Mouse (Mus musculus): ENCODE data around the gene Ttn. TPM values are rescaled to one million over a fixed set of nuclear protein-coding genes. Genes with fewer than 3 reads are reported as not detected.

Gene Ttn
- polyA plus RNA-seq, 1 experiment from 2014 or later = under 0.01 TPM

DNA sequence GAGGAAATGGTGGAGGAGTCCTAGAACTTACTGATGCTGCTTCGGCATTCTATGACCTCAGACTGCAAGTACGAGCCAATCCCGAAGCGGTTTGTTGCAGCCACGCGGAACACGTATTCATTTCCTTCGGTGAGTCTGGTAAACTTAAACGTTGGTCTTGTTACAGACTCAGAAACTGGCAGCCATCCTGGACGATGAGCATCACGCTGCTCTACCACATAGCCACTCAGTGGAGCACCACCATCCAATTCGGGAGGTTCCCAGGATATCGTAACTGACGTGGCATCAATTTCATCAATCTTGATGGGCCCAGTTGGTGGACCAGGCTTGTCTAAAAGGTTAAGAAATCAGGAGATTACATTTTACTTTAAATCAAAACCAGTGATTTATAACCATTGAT, 262.7 kb downstream of the Ttn start:
- no peak overlapping the region for H3K4me3 ChIP-seq
- DNase-seq (ENCODE audit: low spot score) = no peak
- peaks cover 9% of the 10 kb centered on the region; the same call in 1 of the 2 replicates for H3K9me3 ChIP-seq (replicated peaks)
- no peaks in the 10 kb centered on the region for H3K36me3 ChIP-seq
- H3K27ac ChIP-seq (replicated peaks) = no peak overlapping the region
- H3K4me1 ChIP-seq = no peaks in the 10 kb centered on the region
- 98% methylated on average over 14 of the region's 14 CpGs for WGBS
- no peaks in the 10 kb centered on the region for H3K27me3 ChIP-seq (ENCODE audit: low read depth, poor library complexity, severe bottlenecking)

DNA sequence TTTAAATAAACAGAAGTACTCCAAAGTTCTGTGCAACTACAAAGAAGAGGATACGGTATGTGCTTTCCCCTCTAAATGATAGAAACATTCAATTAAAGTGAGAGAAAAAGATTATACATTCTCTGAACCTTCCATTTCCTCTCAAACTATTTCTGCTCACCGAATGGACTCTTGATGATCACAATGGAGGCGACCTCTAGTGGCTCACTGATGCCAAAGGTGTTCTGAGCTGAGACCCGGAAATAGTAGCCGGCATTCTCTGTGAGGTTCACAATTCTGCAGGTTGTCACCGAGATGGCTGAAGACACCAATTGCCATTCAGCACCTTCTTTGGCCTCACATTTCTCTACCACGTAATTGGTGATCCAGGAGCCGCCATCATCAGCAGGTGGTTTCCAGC, 267.4 kb downstream of the Ttn start:
- WGBS = 76% methylated on average over 8 of the region's 8 CpGs
- no peaks in the 10 kb centered on the region for H3K27me3 ChIP-seq (ENCODE audit: low read depth, poor library complexity, severe bottlenecking)
- no peak overlapping the region for H3K4me3 ChIP-seq
- H3K9me3 ChIP-seq (replicated peaks) = peaks cover 27% of the 10 kb centered on the region
- peaks cover 16% of the 10 kb centered on the region for H3K36me3 ChIP-seq
- no peak for DNase-seq (ENCODE audit: low spot score)
- H3K4me1 ChIP-seq = no peaks in the 10 kb centered on the region
- H3K27ac ChIP-seq (replicated peaks) = no peak overlapping the region

DNA sequence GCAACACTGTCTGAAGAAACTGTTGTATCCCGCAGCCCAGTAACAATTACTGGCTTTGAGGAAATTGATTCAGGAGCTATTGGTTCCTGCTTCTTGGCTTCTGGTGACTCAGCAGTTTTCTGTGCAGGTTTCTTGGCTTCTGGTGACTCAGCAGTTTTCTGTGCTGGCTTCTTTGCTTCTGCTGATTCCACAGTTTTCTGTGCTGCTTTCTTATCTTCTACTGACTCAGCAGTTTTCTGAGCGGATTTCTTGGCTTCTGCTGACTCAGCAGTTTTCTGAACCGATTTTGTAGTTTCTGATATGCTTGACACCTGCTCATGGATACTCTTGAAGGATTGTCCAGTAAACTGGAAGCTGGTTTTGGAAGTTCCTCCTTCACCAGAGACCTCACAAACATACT, 273.8 kb downstream of the Ttn start:
- 90% methylated on average over 3 of the region's 3 CpGs for WGBS
- Histone ChIP-seq H3K4me3 (no peak overlapping the region), H3K27ac (replicated peaks) (no peak overlapping the region), H3K36me3 (peaks cover 25% of the 10 kb centered on the region), H3K4me1 (no peaks in the 10 kb centered on the region), H3K27me3 (ENCODE audit: low read depth, poor library complexity, severe bottlenecking) (no peaks in the 10 kb centered on the region), H3K9me3 (replicated peaks) (peaks cover 29% of the 10 kb centered on the region)
- DNase-seq (ENCODE audit: low spot score) = no peak

DNA sequence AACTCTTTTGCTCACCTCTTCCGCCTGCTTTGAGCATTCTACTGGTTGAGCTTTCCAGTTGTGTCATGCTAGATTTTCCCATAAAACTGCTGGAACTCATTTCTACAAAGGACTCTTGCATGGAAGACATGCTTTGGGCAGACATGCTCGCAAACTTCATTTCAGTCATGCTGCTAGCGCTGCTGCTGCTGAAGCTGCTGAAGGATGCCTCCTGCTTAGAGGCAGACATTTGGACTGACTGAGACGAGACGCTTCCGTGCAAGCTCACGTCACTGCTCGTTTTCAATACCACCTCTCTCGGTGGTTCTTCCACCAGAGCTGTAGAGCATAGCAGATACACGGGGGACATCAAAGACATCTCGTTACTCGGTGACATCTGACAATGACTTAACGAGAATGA, 276.7 kb downstream of the Ttn start:
- Histone ChIP-seq H3K4me1 (no peaks in the 10 kb centered on the region), H3K36me3 (peaks cover 16% of the 10 kb centered on the region), H3K4me3 (no peak overlapping the region), H3K27ac (replicated peaks) (no peak overlapping the region), H3K9me3 (replicated peaks) (peaks cover 15% of the 10 kb centered on the region), H3K27me3 (ENCODE audit: low read depth, poor library complexity, severe bottlenecking) (no peaks in the 10 kb centered on the region)
- no peak for DNase-seq (ENCODE audit: low spot score)
- WGBS = 91% methylated on average over 13 of the region's 13 CpGs

DNA sequence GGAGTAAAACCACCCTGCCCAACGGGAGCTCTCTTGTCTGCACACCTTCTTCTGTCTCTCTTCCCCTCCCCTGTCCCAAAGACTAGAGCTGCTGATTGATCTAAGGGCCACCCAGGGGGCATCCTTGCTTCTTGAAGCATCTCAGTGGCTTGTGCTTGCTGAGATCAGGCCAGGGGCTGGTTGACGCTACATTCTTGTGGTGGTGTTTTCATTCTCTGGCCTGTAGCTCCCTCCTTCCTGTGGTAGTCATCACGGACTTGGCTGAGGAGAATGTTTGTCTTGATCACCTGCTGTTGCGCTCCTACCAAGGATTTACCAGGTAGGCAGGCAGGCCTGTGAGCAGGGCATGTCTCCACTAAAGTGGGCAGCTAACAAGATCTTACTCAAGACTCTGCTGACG, 279.6 kb downstream of the Ttn start:
- Histone ChIP-seq H3K36me3 (peaks cover 5% of the 10 kb centered on the region), H3K4me3 (no peak overlapping the region), H3K4me1 (no peaks in the 10 kb centered on the region), H3K27me3 (ENCODE audit: low read depth, poor library complexity, severe bottlenecking) (no peaks in the 10 kb centered on the region), H3K27ac (replicated peaks) (no peak overlapping the region), H3K9me3 (replicated peaks) (no peaks in the 10 kb centered on the region)
- no peak for DNase-seq (ENCODE audit: low spot score)
- 89% methylated on average over 5 of the region's 5 CpGs for WGBS

DNA sequence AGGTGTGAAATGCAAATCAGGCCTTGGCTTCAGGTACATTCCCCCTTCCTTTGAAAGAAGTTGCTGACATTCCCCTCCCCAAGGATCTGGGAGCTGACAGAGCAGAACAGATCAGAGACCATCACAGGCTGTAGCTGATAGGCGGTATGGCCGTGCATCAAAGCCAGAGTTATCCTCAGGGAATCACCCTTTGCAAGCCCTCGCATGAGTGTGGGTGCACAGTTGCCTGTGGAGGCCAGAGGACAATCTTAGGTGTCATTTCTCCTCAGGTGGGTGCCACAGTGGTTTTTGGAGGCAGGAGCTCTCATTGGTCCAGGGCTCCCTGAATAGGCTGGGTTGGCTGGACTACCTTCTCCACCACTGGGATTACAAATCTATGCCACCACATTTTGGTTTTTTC, 280.2 kb downstream of the Ttn start:
- no peaks in the 10 kb centered on the region for H3K4me1 ChIP-seq
- H3K27ac ChIP-seq (replicated peaks) = no peak overlapping the region
- no peak for DNase-seq (ENCODE audit: low spot score)
- H3K4me3 ChIP-seq = no peak overlapping the region
- no peaks in the 10 kb centered on the region for H3K9me3 ChIP-seq (replicated peaks)
- no peaks in the 10 kb centered on the region for H3K27me3 ChIP-seq (ENCODE audit: low read depth, poor library complexity, severe bottlenecking)
- peaks cover 10% of the 10 kb centered on the region for H3K36me3 ChIP-seq
- WGBS = 91% methylated on average over 3 of the region's 3 CpGs

DNA sequence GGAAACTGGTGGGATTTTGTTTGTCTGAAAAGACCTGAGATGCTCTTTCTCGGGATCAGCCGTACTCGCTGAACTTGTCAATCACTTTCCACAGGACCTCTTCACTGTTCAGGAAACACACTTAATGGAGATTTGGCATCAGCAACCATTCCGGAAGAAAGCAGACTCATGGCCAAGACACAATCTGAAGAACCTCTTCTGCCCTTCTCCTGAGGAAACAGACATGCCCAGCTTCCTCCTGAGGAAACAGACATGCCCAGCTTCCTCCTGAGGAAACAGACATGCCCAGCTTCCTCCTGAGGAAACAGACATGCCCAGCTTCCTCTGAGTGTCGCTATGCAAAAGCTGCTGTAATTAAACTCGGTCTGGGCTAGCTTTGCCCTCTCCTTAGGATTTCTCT, 287.1 kb downstream of the Ttn start:
- H3K9me3 ChIP-seq (replicated peaks) = no peaks in the 10 kb centered on the region
- 90% methylated on average over 6 of the region's 6 CpGs for WGBS
- no peak overlapping the region for H3K4me3 ChIP-seq
- no peaks in the 10 kb centered on the region for H3K27me3 ChIP-seq (ENCODE audit: low read depth, poor library complexity, severe bottlenecking)
- no peak overlapping the region for H3K27ac ChIP-seq (replicated peaks)
- H3K36me3 ChIP-seq = peaks cover 77% of the 10 kb centered on the region
- no peak for DNase-seq (ENCODE audit: low spot score)
- no peaks in the 10 kb centered on the region for H3K4me1 ChIP-seq

DNA sequence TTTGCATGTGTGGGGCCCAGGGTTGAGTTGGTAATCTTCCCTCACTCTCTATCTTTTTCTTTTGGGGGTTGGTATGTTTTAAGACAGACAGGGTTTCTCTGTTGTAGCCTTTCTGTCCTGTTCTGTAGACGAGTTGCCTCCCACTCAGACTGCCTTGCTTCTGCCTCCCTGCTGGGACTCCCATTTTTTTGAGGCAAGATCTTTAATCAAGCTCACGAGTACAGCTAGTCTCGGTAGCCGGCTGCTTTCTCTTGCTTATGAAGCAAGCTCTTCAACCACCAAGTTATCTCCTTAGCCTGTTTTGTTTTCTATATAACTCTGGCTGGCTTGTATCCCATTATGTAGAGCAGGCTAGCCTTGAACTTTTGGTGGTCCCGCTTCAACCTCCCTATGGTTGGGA, 288.6 kb downstream of the Ttn start:
- Histone ChIP-seq H3K4me1 (no peaks in the 10 kb centered on the region), H3K4me3 (no peak overlapping the region), H3K9me3 (replicated peaks) (no peaks in the 10 kb centered on the region), H3K27me3 (ENCODE audit: low read depth, poor library complexity, severe bottlenecking) (no peaks in the 10 kb centered on the region), H3K36me3 (peaks cover 82% of the 10 kb centered on the region), H3K27ac (replicated peaks) (no peak overlapping the region)
- DNase-seq (ENCODE audit: low spot score) = no peak
- 86% methylated on average over 5 of the region's 5 CpGs for WGBS

DNA sequence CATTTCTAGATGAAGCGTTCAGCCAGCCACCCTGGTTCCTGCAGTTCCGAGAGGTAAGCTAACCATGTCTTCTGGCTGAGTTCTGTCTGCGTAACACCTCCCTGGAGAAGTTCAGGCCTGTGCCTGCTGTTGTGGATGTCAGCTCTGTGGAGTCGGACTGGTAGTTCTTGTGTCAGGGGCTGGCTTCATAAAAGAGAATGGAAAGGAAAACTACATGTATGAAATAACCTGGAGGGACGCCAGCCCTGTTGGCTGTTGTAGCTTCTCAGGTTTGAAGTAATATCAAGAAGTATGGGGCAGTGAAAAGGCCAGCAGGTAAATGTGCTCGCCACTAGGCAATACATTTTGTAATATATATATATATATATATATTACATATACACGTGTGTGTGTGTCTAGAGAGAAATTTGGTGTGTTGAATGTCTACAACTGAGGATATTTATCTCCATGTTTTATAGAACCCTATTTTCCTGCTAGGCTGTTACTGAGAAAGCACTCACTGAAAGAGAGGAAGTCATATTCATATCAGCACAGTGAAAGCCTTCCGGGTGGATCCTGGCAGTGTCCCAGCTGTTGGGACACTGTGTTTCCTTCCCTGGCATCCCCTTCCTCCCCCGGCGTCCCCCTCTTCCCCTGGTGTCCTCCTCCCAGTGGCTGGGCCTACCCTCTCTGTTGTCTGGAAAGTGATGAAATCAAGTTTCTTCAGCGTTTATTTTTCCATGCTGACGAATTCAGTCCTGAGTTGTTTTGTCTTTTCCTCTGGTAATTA, 291.7 kb downstream of the Ttn start:
- WGBS = 90% methylated on average over 12 of the region's 12 CpGs
- H3K4me3 ChIP-seq = no peak overlapping the region

DNA sequence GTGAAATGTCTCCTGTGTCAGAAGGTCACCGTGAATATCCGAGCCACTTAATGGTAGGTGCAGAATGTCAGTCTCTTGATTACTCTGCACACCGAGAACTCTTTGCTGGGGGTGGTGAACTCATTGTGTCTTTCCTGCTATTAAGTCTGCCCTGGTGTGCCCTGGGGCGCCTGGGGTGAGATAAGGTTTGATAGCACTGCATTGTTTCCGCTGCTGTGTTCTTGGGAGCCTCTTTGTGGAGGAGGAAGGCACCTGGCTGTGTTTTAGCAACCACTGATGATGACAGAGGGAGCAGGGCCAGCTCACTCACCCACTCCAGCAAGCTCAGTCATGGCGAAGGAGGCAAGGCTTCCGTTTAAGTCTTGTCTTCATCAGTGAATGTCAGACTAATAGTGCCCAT, 294.2 kb downstream of the Ttn start:
- DNase-seq (ENCODE audit: low spot score) = no peak
- Histone ChIP-seq H3K4me3 (no peak overlapping the region), H3K27me3 (ENCODE audit: low read depth, poor library complexity, severe bottlenecking) (no peaks in the 10 kb centered on the region), H3K9me3 (replicated peaks) (no peaks in the 10 kb centered on the region), H3K4me1 (no peaks in the 10 kb centered on the region), H3K36me3 (peaks cover 90% of the 10 kb centered on the region), H3K27ac (replicated peaks) (no peak overlapping the region)
- WGBS = 84% methylated on average over 7 of the region's 7 CpGs

More for the DNA sequence above, 291.7 kb downstream of the Ttn start:
- no peak overlapping the region for H3K27ac ChIP-seq (replicated peaks)
- no peak for DNase-seq (ENCODE audit: low spot score)
- no peaks in the 10 kb centered on the region for H3K9me3 ChIP-seq (replicated peaks)
- no peaks in the 10 kb centered on the region for H3K4me1 ChIP-seq
- no peaks in the 10 kb centered on the region for H3K27me3 ChIP-seq (ENCODE audit: low read depth, poor library complexity, severe bottlenecking)
- H3K36me3 ChIP-seq = peaks cover 90% of the 10 kb centered on the region

DNA sequence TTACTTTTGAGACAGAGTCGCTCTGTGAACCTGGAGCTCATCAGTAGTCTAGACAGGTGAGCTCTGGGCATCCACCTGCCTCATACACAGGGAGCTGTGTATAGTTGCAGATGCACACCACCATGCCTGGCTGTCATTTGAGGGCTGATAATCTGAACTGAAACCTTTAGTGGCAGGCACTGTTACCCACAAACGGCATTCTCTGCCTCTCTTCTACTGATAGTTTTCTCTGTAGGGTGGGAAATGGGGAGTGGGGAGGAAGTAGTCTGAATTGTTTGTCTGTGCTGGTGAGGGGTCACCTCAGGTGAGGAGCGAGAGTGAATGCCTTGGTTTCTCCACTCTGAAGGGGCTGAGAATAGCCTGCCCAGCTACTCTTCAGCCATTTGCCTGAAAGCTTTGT, 294.7 kb downstream of the Ttn start:
- no peak overlapping the region for H3K27ac ChIP-seq (replicated peaks)
- peaks cover 90% of the 10 kb centered on the region for H3K36me3 ChIP-seq
- no peak overlapping the region for H3K4me3 ChIP-seq
- H3K27me3 ChIP-seq (ENCODE audit: low read depth, poor library complexity, severe bottlenecking) = no peaks in the 10 kb centered on the region
- no peaks in the 10 kb centered on the region for H3K4me1 ChIP-seq
- 93% methylated on average over 3 of the region's 3 CpGs for WGBS
- no peak for DNase-seq (ENCODE audit: low spot score)
- H3K9me3 ChIP-seq (replicated peaks) = no peaks in the 10 kb centered on the region

DNA sequence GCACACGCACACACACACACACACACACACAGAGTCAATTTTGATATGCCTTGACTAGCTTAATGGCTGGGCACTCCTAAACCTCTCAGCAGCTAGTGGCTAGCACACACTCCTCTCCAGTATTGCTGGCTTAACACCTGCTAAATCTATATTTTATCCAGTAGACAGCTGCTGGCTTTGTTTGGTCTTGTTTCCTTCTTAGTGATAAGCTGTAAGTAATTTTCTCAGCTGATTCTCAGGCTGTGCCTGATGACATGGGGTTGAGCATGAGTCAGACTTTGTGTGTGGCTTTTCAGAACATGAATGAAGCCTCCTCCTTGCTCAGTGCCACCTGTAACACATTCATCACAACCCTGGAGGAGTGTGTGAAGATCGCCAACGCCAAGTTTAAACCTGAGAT, 295.4 kb downstream of the Ttn start:
- Histone ChIP-seq H3K9me3 (replicated peaks) (no peaks in the 10 kb centered on the region), H3K36me3 (peaks cover 90% of the 10 kb centered on the region), H3K4me3 (no peak overlapping the region), H3K27ac (replicated peaks) (no peak overlapping the region), H3K4me1 (no peaks in the 10 kb centered on the region), H3K27me3 (ENCODE audit: low read depth, poor library complexity, severe bottlenecking) (no peaks in the 10 kb centered on the region)
- WGBS = over 99% methylated on average over 3 of the region's 3 CpGs
- DNase-seq (ENCODE audit: low spot score) = no peak

DNA sequence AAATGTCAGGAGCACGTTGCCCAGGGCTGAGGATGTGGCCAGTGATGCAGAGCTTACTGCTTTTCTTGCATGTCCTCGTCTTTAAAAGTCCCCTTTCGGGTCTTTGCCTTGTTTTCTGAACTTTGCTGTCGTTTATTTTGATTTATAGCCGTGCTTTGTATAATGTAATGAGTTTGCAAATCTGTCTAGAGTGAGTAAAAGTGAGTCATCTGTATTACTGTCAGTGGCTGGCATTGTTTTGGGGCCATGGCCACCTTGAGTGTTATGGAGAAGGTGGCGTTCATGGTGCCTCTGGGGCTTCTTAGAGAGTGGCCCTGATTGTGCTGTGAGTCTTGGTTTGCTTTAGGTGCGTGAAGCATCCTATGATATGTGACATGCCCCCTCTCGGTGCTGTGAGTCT, 300.0 kb downstream of the Ttn start:
- no peak overlapping the region for H3K4me3 ChIP-seq
- WGBS = 93% methylated on average over 8 of the region's 8 CpGs
- H3K27ac ChIP-seq (replicated peaks) = no peak overlapping the region
- no peak for DNase-seq (ENCODE audit: low spot score)
- no peaks in the 10 kb centered on the region for H3K4me1 ChIP-seq
- H3K9me3 ChIP-seq (replicated peaks) = no peaks in the 10 kb centered on the region
- H3K27me3 ChIP-seq (ENCODE audit: low read depth, poor library complexity, severe bottlenecking) = no peaks in the 10 kb centered on the region
- H3K36me3 ChIP-seq = peaks cover 81% of the 10 kb centered on the region
